Mouse (Mus musculus): ENCODE measurements around the gene Tln1. TPM values are rescaled to one million over a fixed set of nuclear protein-coding genes. Genes with fewer than 3 reads are reported as not detected.
"Not testable (repeated sequence)": the region's sequence is repeated elsewhere in the genome, so short reads cannot be mapped to it uniquely, and the experiment has no call there.

The Tln1 gene
- 394 and 621 TPM in 2 replicates for polyA plus RNA-seq (2011; ENCODE audit: insufficient read depth, insufficient read length, low replicate concordance, missing spikeins)

- H3K27ac ChIP-seq (ENCODE audit: control insufficient read depth, insufficient read depth, low read depth, low read length, poor library complexity): peak within 1 kb of the TSS; percentile 99
- no peak for TF ChIP-seq CTCF (IDR thresholded peaks at IDR 0.05; ENCODE audit: control insufficient read depth, insufficient read depth, low read length)
- TF ChIP-seq POLR2A (IDR thresholded peaks at IDR 0.05; ENCODE audit: borderline replicate concordance, control insufficient read depth, low read depth, low read length): no peak; the same call in 1 of the 2 replicates
- H3K4me3 ChIP-seq (replicated peaks; ENCODE audit: control insufficient read depth, low read depth, low read length): peak within 1 kb of the TSS; percentile 97
- peaks cover 13% of the 10 kb centered on the region for H3K4me1 ChIP-seq (ENCODE audit: control insufficient read depth, insufficient read depth, low read length)
- under 1% methylated on average over 62 of the region's 62 CpGs for WGBS
These were observed at the start of gene Tln1, which contains the start of gene Creb3 for GRCm38 (mm10) chr4:43561997-43562768. Tln1 (minus strand) TSS chr4:43562691. Creb3 (plus strand) TSS chr4:43562332.

DNA sequence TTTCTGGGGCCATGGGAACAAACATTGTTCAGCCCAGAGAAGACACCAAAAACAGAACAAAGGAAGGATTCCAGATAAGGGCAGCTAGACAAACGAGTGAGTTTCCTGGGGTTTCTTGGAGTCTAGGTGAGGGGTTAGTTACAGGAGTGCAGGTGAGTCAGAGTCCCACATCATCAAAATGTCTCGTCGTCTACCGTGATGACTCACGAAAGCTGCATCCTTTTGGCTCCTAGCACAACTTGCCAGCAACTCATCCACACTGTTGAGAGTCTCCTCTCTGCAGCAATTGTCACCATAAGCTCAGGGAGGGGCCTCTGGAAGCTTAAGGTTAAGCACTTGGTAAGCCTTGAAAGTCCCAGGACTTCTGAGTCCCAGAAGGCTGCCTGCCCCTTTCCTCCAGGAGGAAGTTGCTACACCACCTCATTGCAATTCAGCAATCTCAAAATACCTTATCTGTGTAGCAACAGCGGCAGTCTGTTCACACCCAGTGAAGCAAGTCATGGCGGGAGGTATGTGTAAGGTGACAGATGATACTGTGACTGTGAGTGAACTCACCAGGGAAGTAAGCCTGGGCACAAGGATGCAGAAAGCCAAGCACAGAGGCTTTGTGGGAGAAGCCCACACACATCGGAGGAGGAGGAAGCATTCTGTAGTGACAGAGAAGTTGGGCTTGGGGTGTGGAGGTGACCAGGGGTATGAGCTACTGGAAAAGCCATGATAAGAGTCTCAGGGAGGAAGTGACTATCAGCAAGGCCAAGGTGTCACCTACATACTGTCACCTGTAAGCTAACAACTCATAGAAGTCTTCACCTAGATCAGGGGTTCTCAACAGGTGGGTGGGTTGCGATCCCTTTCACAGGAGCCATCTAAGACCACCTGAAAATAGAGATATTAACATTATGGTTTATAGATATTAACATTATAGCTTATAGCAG is 42.5 kb upstream of the Tln1 start:
- no peak for TF ChIP-seq POLR2A (IDR thresholded peaks at IDR 0.05; ENCODE audit: borderline replicate concordance, control insufficient read depth, low read depth, low read length)
- Histone ChIP-seq H3K27ac (ENCODE audit: control insufficient read depth, insufficient read depth, low read depth, low read length, poor library complexity) (peak overlapping the region; percentile 75), H3K4me3 (replicated peaks; ENCODE audit: control insufficient read depth, low read depth, low read length) (peak overlapping the region; percentile 3), H3K4me1 (ENCODE audit: control insufficient read depth, insufficient read depth, low read length) (peaks cover 7% of the 10 kb centered on the region; the same call in 1 of the 2 replicates)
- WGBS: 34% methylated on average over 9 of the region's 9 CpGs

GRCm38 (mm10) chr4:43604099-43604498 is 41.6 kb upstream of the Tln1 start:
- Histone ChIP-seq H3K4me1 (ENCODE audit: control insufficient read depth, insufficient read depth, low read length) (peaks cover 7% of the 10 kb centered on the region; the same call in 1 of the 2 replicates), H3K4me3 (replicated peaks; ENCODE audit: control insufficient read depth, low read depth, low read length) (no peak overlapping the region), H3K27ac (ENCODE audit: control insufficient read depth, insufficient read depth, low read depth, low read length, poor library complexity) (no peak overlapping the region)
- WGBS: 62% methylated on average over 3 of the region's 3 CpGs
- TF ChIP-seq CTCF (IDR thresholded peaks at IDR 0.05; ENCODE audit: control insufficient read depth, insufficient read depth, low read length) (no peak), POLR2A (IDR thresholded peaks at IDR 0.05; ENCODE audit: borderline replicate concordance, control insufficient read depth, low read depth, low read length) (no peak)

DNA sequence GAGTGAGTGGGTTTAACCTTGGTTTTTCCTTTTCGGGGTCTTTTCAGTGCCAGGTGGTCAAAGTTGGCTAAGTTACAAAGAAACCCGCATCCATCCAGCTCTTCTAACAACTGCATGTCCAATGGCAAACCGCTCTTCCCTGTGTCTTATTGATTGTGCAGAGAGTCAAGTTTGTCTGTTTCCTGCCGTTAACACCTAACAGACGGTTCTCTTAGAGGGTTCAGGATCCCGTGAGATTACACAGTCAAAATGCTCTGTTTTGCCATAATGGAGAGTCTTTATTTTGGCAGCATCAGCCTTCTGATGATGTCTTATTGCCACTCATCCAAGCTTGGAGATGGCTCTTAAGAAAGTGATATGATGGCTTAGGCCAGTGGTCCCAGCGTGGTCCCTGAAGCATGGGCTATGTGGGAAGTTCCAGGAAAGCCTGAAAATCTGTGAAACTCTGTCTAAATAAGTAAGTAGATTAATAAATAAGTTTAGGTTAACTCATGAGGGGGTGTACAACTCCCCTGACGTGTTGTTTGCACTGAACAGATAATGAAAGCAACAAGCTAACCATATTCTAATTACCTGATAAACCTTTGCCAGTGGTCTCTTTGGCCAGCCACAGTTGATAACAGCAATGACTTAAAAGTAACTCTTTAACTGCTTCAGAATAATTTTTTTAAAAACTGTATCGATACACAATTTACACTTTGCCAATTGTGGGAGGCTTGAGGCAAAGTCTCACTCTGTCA is 37.9 kb upstream of the Tln1 start:
- peaks cover 7% of the 10 kb centered on the region; the same call in 1 of the 2 replicates for H3K4me1 ChIP-seq (ENCODE audit: control insufficient read depth, insufficient read depth, low read length)
- 68% methylated on average over 9 of the region's 9 CpGs for WGBS
- peak overlapping the region; percentile 46; the same call in 1 of the 2 replicates for H3K27ac ChIP-seq (ENCODE audit: control insufficient read depth, insufficient read depth, low read depth, low read length, poor library complexity)
- H3K4me3 ChIP-seq (replicated peaks; ENCODE audit: control insufficient read depth, low read depth, low read length): no peak overlapping the region
- TF ChIP-seq POLR2A (IDR thresholded peaks at IDR 0.05; ENCODE audit: borderline replicate concordance, control insufficient read depth, low read depth, low read length) (no peak), CTCF (IDR thresholded peaks at IDR 0.05; ENCODE audit: control insufficient read depth, insufficient read depth, low read length) (no peak)

GRCm38 (mm10) chr4:43598650-43599380 is 36.3 kb upstream of the Tln1 start:
- Histone ChIP-seq H3K4me3 (replicated peaks; ENCODE audit: control insufficient read depth, low read depth, low read length) (no peak overlapping the region), H3K27ac (ENCODE audit: control insufficient read depth, insufficient read depth, low read depth, low read length, poor library complexity) (peak overlapping the region; percentile 88), H3K4me1 (ENCODE audit: control insufficient read depth, insufficient read depth, low read length) (peaks cover 2% of the 10 kb centered on the region; the same call in 1 of the 2 replicates)
- TF ChIP-seq CTCF (IDR thresholded peaks at IDR 0.05; ENCODE audit: control insufficient read depth, insufficient read depth, low read length) (no peak), POLR2A (IDR thresholded peaks at IDR 0.05; ENCODE audit: borderline replicate concordance, control insufficient read depth, low read depth, low read length) (0 out of 2 replicates have a peak, but pooled peaks have one; percentile 14)
- WGBS: 64% methylated on average over 7 of the region's 7 CpGs

DNA sequence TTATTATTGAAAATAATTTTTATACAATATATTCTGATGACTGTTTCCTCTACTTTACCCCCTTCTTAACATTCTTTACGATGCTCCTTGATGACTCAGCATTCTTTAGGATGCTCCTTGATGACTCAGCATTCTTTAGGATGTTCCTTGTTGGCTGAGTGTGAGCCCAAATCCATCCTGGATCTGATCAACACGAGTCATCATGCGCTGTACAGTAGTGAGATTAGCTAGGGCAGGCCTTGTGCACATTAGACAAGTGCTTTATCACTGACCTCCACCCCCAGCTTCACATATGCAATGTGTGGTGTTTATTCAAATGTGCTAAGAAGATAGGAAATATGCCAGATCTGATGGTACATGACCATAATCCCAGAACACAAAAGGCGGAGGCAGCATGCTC is 35.7 kb upstream of the Tln1 start:
- 47% methylated on average over 4 of the region's 4 CpGs for WGBS
- no peak overlapping the region for H3K27ac ChIP-seq (ENCODE audit: control insufficient read depth, insufficient read depth, low read depth, low read length, poor library complexity)
- H3K4me3 ChIP-seq (replicated peaks; ENCODE audit: control insufficient read depth, low read depth, low read length): no peak overlapping the region

GRCm38 (mm10) chr4:43596597-43596996 is 34.1 kb upstream of the Tln1 start:
- not testable (repeated sequence) for H3K4me1 ChIP-seq (ENCODE audit: control insufficient read depth, insufficient read depth, low read length); H3K4me3 ChIP-seq (replicated peaks; ENCODE audit: control insufficient read depth, low read depth, low read length); H3K27ac ChIP-seq (ENCODE audit: control insufficient read depth, insufficient read depth, low read depth, low read length, poor library complexity)
- 68% methylated on average over 2 of the region's 2 CpGs for WGBS

More for the DNA sequence above, 35.7 kb upstream of the Tln1 start:
- no peak for TF ChIP-seq POLR2A (IDR thresholded peaks at IDR 0.05; ENCODE audit: borderline replicate concordance, control insufficient read depth, low read depth, low read length)
- no peak for TF ChIP-seq CTCF (IDR thresholded peaks at IDR 0.05; ENCODE audit: control insufficient read depth, insufficient read depth, low read length)
- peaks cover 2% of the 10 kb centered on the region; the same call in 1 of the 2 replicates for H3K4me1 ChIP-seq (ENCODE audit: control insufficient read depth, insufficient read depth, low read length)
